Mouse (Mus musculus) effector memory CD4-positive, alpha-beta T cell, adult 5 months (primary cell): Measurements from ENCODE around the gene Hoxd11. TPM values are rescaled to one million over a fixed set of nuclear protein-coding genes. Genes with fewer than 3 reads are reported as not detected.

Experiments
- polyA plus RNA-seq: library from polyadenylated mRNA; unstranded; fragments of 100-300 nt; shearing (Covaris generic); gene quantifications from one replicate; pipeline ENCODE4 v1.2.1, GENCODE M21; 2017

Hoxd11 gene
- not detected for polyA plus RNA-seq

GRCm38 (mm10) chr2:74678891-74679595 lies at the start of gene Hoxd11:
Gene Hoxd11, plus strand, starts transcription at chr2:74679557.

DNA sequence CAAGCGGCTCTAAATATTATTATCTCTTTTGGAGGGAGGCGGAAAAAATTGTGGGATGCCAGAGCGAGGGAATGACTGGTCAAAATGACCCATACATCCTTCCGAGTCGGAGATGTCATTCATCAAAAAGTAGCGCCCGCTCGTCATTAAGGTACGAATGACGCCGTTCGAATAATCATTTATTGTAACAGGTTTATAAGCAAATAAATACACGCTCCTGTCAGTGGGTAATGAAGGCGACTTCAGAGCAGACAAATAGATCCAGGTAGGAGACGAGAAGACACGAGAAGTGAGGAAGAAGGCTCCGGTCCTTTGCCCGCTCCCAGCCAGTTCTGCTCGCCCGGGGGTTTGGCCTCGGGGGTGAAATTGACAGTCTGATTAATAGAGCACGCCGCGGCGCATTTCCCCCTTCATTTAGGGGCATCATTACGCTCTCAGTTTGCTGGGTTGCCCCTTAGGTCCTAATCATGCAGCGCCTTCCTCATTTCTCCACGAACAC lies 19.8 kb upstream of the Hoxd11 start, which contains the start of gene Evx2:
Gene Evx2, minus strand, starts transcription at position 51 of the 499 bp plus-strand sequence.

DNA sequence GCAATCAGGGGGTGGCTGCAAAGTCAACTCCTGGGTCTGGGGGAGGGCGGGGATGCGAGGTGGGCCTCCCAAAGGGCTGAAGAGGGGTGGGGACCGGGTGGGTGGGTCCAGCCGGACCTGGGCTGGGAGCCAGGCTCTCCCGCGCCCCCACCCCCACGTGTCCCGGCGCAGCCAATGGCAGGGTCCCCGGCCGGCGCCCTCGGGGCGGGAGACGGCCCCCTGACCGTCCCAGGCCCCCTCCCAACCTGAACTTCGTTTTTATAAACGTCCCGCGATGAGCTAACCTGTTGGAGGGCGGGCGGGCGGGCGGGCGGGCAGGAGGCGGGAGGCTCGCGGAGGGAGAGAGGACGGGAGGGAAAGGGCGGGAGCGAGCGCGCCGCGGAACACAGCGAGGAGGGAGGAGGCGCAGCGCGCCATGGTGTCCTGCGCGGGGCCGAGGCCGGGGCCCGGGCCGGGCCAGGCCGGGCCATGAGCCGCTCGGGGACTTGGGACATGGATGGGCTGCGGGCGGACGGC lies 11.5 kb upstream of the Hoxd11 start, which contains the start of gene Hoxd13:
Gene Hoxd13, plus strand, starts transcription at position 469 of the 516 bp plus-strand sequence.

GRCm38 (mm10) chr2:74674881-74675665 lies 4.3 kb upstream of the Hoxd11 start, which contains the start of gene Hoxd12:
Gene Hoxd12, plus strand, starts transcription at chr2:74675013.

GRCm38 (mm10) chr2:74691022-74691951 lies 11.9 kb downstream of the Hoxd11 start, which contains the start of gene Hoxd10:
Gene Hoxd10, plus strand, starts transcription at chr2:74691924.

GRCm38 (mm10) chr2:74697567-74698121 lies 18.3 kb downstream of the Hoxd11 start, which contains the start of gene Hoxd9:
Gene Hoxd9, plus strand, starts transcription at chr2:74697727.

GRCm38 (mm10) chr2:74704393-74704998 lies 25.1 kb downstream of the Hoxd11 start, which contains the start of gene Hoxd8:
Gene Hoxd8, plus strand, starts transcription at chr2:74704615.

DNA sequence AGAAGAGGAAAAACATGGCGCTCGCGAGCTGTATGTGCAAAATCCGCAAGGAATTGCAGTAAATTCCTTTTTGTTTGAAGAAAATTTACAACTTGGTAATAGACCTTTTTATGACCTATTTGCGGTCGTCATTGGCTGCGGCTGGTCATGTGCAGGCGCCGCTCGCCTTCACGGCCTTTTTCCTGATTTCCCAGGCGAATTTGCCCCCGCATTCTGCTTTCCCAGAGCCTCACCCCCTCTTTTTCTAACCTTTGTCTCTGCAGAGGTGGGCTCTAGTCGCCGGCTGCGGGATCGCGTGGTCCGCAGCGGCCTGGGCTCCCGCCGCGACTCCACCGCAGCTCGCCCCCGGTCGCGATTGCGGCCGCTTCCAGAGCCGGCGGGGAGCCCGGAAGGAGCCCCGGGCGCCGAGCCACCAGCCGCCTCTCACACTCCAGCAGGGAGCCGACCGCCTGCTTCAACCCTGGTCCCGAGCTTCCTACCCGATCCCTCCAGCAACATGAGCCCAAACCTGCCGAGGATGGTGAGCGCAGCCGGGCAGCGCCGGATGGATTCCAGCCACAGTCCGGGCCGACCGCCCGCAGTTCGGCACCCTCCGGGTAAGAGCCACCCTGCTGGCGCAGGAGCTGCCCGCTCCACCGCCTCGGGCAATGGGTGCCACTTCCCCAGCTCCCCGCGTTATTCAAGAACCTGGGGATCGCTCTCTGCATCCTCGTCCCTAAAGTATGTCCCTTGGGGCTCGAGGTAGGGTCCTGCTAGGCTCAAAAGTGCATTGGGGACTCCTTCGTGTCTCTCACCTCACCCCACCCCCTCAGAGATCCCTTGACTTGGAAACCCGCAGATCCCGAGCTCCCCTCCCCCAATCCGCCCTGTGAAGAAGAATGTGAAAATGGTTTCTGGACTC lies 32.6 kb downstream of the Hoxd11 start, which contains the start of the genes Hoxd3 and Hoxd4:
Gene Hoxd3, plus strand, starts transcription at position 207 of the 901 bp plus-strand sequence.
Gene Hoxd4, plus strand, starts transcription at position 209 of the 901 bp plus-strand sequence.

GRCm38 (mm10) chr2:74726551-74726950 lies 47.2 kb downstream of the Hoxd11 start, which contains the start of gene Gm28230:
Gene Gm28230, plus strand, starts transcription at chr2:74726728.

Other genes starting within 250 kb of the Hoxd11 start
- gene Lnpk, start 100.1 kb upstream of the Hoxd11 start, polyA plus RNA-seq: 26.6 TPM
- gene Evx2, start 20.0 kb upstream of the Hoxd11 start, polyA plus RNA-seq: not detected
- not detected for gene Hoxd13, start 11.2 kb upstream of the Hoxd11 start, polyA plus RNA-seq
- not detected for gene Hoxd12, start 4.5 kb upstream of the Hoxd11 start, polyA plus RNA-seq
- not detected for gene Hoxd10, start 12.4 kb downstream of the Hoxd11 start, polyA plus RNA-seq
- gene Hoxd9, start 18.2 kb downstream of the Hoxd11 start, polyA plus RNA-seq: not detected
- gene Hoxd8, start 25.1 kb downstream of the Hoxd11 start, polyA plus RNA-seq: not detected
- not detected for gene Hoxd3, start 32.4 kb downstream of the Hoxd11 start, polyA plus RNA-seq
- not detected for gene Hoxd4, start 32.4 kb downstream of the Hoxd11 start, polyA plus RNA-seq
- not detected for gene Gm28230, start 47.2 kb downstream of the Hoxd11 start, polyA plus RNA-seq
- not detected for gene Hoxd1, start 83.4 kb downstream of the Hoxd11 start, polyA plus RNA-seq
- 32.2 TPM for gene Mtx2, start 146.2 kb downstream of the Hoxd11 start, polyA plus RNA-seq